Mouse (Mus musculus): ENCODE measurements at regions not wholly inside any gene's neighbourhood (a gene's known extent, or its start where the extent isn't known, plus 50 kb on each side); places are given as distances from the start of the nearest gene placed in this dataset.

GRCm38 (mm10) chr12:12685217-12685522 lies 256.5 kb downstream of the Mycn start:
- Histone ChIP-seq H3K27ac (ENCODE audit: insufficient read depth, low read depth, low read length) (no peak overlapping the region), H3K4me3 (ENCODE audit: insufficient read depth, low read length) (no peak overlapping the region), H3K4me1 (ENCODE audit: control insufficient read depth, insufficient read depth, low read length) (no peaks in the 10 kb centered on the region)
- TF ChIP-seq POLR2A (IDR thresholded peaks at IDR 0.05; ENCODE audit: borderline replicate concordance, low read depth, low read length) (no peak), CTCF (IDR thresholded peaks at IDR 0.05; ENCODE audit: low read depth, low read length) (no peak)

DNA sequence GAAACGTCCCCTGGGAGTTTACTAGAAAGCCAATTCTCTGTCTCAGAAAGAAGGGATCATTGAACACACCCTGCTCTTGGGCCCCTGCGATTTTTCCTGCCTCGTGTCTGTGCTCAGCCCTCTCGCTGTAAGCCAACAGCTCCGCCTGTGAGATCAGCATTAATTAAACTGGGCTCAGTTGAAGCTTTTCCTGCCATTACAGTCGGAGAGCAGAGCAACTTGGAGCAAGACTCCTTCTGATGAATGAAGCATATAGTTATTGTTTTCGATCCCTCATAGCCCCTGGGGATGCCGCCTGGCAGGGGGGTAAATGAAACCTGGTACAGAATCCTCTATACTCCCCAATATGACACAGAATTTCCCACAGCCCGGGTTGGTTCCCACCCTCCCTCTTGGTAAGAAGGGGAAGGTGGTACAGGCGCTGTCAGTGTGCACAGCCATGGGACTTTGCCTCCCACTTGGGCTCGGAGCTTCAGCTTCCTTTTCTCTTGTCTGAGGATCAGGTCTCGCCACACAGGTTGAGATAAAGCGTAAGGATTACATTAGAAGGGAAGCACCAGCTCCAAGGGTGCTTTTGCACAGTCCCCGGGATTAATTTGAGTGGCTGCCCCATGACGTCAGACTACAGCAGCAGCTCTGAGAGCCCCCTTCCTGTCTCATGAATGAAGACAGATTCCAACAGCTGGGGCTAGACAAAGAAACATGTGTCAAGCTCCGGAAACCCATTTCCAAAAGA lies 257.1 kb downstream of the Mycn start:
- no peaks in the 10 kb centered on the region for H3K4me1 ChIP-seq (ENCODE audit: control insufficient read depth, insufficient read depth, low read length)
- TF ChIP-seq POLR2A (IDR thresholded peaks at IDR 0.05; ENCODE audit: borderline replicate concordance, low read depth, low read length) (no peak), CTCF (IDR thresholded peaks at IDR 0.05; ENCODE audit: low read depth, low read length) (no peak)
- no peak overlapping the region for H3K27ac ChIP-seq (ENCODE audit: insufficient read depth, low read depth, low read length)
- no peak overlapping the region for H3K4me3 ChIP-seq (ENCODE audit: insufficient read depth, low read length)

DNA sequence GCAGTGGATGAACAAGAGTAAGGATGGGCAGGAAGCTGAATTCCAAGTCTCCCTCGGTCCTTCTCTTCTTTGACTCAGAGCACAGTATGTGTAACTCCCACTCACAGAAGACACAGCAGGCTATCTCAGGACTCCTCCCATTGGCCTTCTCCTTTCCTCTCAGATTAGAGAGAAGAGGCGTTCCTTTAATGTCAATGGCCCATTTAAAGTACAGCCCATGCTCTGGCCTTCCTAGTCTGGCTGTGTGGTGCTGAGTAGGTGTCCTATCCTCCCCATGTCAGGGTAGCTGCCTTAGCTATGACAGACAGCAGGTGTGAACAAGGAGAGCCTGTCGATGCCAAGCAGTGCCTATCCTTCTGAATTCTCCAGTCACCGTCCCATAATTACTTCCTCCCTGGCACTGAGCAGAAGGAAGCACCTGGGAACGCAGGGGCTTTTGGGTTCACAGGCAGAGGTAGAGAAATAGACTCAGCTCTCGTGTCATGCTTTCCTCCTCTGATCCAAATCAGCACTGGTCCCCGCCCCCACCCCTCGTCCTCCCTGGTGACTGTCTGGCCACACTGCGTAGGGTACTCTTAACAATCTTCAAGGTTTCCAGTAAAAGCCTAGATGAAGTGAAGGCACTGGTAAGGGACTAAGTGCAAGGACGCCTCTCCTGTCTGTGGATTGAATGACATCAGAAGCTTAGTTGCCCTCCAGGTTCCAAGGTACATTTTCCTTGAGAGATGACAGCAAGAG lies 257.8 kb downstream of the Mycn start:
- TF ChIP-seq POLR2A (IDR thresholded peaks at IDR 0.05; ENCODE audit: borderline replicate concordance, low read depth, low read length) (no peak), CTCF (IDR thresholded peaks at IDR 0.05; ENCODE audit: low read depth, low read length) (no peak)
- H3K4me3 ChIP-seq (ENCODE audit: insufficient read depth, low read length): no peak overlapping the region
- no peaks in the 10 kb centered on the region for H3K4me1 ChIP-seq (ENCODE audit: control insufficient read depth, insufficient read depth, low read length)
- H3K27ac ChIP-seq (ENCODE audit: insufficient read depth, low read depth, low read length): no peak overlapping the region

GRCm38 (mm10) chr12:12681101-12681500 lies 260.6 kb downstream of the Mycn start:
- TF ChIP-seq CTCF (IDR thresholded peaks at IDR 0.05; ENCODE audit: low read depth, low read length) (no peak), POLR2A (IDR thresholded peaks at IDR 0.05; ENCODE audit: borderline replicate concordance, low read depth, low read length) (no peak)
- H3K4me1 ChIP-seq (ENCODE audit: control insufficient read depth, insufficient read depth, low read length): no peaks in the 10 kb centered on the region
- H3K4me3 ChIP-seq (ENCODE audit: insufficient read depth, low read length): no peak overlapping the region
- no peak overlapping the region for H3K27ac ChIP-seq (ENCODE audit: insufficient read depth, low read depth, low read length)

DNA sequence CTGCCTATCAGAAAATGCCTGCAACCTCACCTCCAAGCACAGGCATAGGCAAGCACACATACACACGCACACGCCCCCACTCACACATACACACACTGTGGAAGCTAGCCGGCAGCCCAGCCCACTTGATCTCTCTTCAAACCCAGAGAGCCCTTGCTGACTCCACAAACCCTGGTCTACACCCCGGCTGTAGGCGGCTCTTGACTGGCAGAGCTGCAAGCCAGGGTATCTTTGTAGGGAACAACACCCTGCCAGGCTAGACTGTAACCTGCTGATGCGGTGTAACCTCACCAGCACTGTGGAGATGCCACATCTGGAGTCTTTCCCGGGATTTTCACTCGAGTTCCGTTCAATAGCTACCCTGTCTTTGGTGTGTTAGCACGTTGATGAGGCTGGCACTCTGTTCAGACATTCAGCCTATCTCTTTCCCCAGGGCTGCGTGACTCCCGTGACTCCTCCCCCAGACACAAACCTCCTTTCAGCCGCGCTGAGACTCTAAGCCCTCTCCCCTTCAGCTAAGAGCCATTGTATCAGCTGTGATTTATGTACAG lies 261.3 kb downstream of the Mycn start:
- TF ChIP-seq CTCF (IDR thresholded peaks at IDR 0.05; ENCODE audit: low read depth, low read length) (no peak), POLR2A (IDR thresholded peaks at IDR 0.05; ENCODE audit: borderline replicate concordance, low read depth, low read length) (no peak)
- Histone ChIP-seq H3K27ac (ENCODE audit: insufficient read depth, low read depth, low read length) (no peak overlapping the region), H3K4me3 (ENCODE audit: insufficient read depth, low read length) (no peak overlapping the region), H3K4me1 (ENCODE audit: control insufficient read depth, insufficient read depth, low read length) (no peaks in the 10 kb centered on the region)

DNA sequence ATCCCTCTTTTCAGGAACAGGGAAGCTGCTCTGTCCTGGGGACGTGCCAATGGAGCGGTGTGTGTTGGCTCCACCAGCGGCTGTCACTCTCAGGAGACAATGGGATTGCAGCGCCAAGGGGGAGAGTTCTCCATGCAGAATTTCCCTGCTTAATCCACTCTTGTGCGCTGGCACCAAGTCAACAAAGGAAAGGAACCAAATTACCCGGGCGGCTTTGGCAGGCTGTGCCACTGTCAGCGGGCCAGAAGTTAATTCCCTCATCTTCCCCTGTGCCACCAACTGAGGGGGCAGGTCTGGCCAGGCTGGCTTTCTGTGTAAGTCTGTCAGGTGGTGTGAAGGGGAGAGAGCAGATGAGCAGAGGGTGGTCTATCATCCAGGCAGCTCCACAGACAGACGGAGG lies 265.0 kb downstream of the Mycn start:
- H3K27ac ChIP-seq (ENCODE audit: insufficient read depth, low read depth, low read length): no peak overlapping the region
- H3K4me3 ChIP-seq (ENCODE audit: insufficient read depth, low read length): no peak overlapping the region
- H3K4me1 ChIP-seq (ENCODE audit: control insufficient read depth, insufficient read depth, low read length): no peaks in the 10 kb centered on the region
- TF ChIP-seq CTCF (IDR thresholded peaks at IDR 0.05; ENCODE audit: low read depth, low read length) (no peak), POLR2A (IDR thresholded peaks at IDR 0.05; ENCODE audit: borderline replicate concordance, low read depth, low read length) (no peak)

DNA sequence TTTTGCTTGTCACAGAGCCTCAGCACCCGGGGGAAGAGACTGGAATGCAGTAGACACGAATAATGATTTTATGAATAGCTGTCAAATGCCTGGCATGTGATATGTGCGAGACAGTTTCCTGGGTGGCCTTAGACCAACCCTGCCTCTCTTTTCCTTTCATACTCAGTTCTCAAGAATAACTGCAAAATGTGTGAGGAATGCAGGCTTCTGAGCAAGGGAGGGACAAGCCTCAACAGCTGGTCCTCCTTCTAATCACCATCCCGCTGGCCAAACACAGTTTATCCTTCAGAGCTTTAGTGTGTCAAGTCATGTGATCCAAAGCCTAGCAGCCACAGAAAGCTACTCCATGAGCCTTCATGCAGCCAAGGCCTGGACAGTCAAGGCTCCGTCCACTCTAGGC lies 271.8 kb downstream of the Mycn start:
- Histone ChIP-seq H3K4me3 (ENCODE audit: insufficient read depth, low read length) (no peak overlapping the region), H3K27ac (ENCODE audit: insufficient read depth, low read depth, low read length) (no peak overlapping the region), H3K4me1 (ENCODE audit: control insufficient read depth, insufficient read depth, low read length) (no peaks in the 10 kb centered on the region)
- no peak for TF ChIP-seq CTCF (IDR thresholded peaks at IDR 0.05; ENCODE audit: low read depth, low read length)
- TF ChIP-seq POLR2A (IDR thresholded peaks at IDR 0.05; ENCODE audit: borderline replicate concordance, low read depth, low read length): no peak

DNA sequence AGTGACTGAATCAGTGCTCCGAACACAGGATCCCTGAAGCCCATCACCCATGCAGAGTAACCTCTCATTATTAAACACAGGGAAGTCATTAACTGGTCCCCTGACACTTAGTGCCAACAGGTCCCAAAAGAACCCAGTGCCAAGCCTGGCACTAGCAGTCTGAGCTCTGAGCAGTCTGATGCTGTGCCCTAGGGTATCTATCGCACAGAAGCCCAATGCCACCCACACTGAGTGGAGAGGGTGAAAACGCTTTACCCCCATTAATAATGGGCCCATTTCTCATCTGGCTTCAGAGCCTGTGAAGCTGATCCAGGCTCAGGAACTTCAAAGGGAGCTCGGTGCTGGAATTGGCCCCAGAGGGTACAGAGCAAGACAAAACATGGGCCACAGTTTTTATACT lies 272.8 kb downstream of the Mycn start:
- TF ChIP-seq CTCF (IDR thresholded peaks at IDR 0.05; ENCODE audit: low read depth, low read length) (no peak), POLR2A (IDR thresholded peaks at IDR 0.05; ENCODE audit: borderline replicate concordance, low read depth, low read length) (no peak)
- no peak overlapping the region for H3K4me3 ChIP-seq (ENCODE audit: insufficient read depth, low read length)
- no peaks in the 10 kb centered on the region for H3K4me1 ChIP-seq (ENCODE audit: control insufficient read depth, insufficient read depth, low read length)
- no peak overlapping the region for H3K27ac ChIP-seq (ENCODE audit: insufficient read depth, low read depth, low read length)

DNA sequence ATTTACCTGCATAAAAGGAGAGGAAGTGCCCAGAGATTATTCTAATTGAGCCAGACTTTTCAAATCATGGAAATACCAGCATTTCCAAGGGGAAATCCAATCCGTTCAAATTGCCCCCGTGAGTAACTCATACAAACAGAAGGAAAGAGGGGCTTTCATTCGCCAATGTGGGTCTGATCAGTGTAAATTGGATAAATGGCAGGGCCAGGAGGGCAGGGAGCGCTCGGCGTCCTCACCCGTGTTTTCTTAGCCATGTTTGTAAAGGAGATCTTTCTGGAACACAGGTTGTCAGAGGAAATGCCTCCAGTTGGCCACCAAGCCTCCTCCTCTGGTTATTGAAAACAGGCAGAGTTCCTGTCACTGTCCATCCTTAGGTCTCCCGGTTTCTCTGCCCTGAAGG lies 286.1 kb downstream of the Mycn start:
- Histone ChIP-seq H3K27ac (ENCODE audit: insufficient read depth, low read depth, low read length) (no peak overlapping the region), H3K4me3 (ENCODE audit: insufficient read depth, low read length) (no peak overlapping the region), H3K4me1 (ENCODE audit: control insufficient read depth, insufficient read depth, low read length) (no peaks in the 10 kb centered on the region)
- TF ChIP-seq CTCF (IDR thresholded peaks at IDR 0.05; ENCODE audit: low read depth, low read length): no peak
- no peak for TF ChIP-seq POLR2A (IDR thresholded peaks at IDR 0.05; ENCODE audit: borderline replicate concordance, low read depth, low read length)

DNA sequence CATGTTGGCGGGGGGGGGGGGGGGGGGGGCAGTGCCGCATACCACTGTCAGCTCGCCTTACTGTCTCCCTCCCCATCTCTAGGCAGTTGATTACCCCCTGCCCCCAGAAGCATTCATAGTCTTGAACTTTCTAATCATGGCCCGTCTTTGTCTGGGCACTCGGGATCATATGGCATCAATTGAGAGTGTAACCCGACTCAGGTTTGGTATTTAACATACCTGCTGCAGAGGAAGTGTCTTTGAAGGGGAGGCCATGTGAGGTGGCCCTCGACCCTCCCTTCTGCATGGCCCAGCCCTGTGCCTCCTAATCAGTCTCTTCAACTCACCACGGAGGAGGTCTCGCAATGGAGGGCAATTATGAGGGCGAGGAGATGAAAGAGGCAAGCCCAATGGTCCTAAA lies 286.5 kb downstream of the Mycn start:
- H3K4me3 ChIP-seq (ENCODE audit: insufficient read depth, low read length): no peak overlapping the region
- no peaks in the 10 kb centered on the region for H3K4me1 ChIP-seq (ENCODE audit: control insufficient read depth, insufficient read depth, low read length)
- TF ChIP-seq CTCF (IDR thresholded peaks at IDR 0.05; ENCODE audit: low read depth, low read length) (no peak), POLR2A (IDR thresholded peaks at IDR 0.05; ENCODE audit: borderline replicate concordance, low read depth, low read length) (no peak)
- no peak overlapping the region for H3K27ac ChIP-seq (ENCODE audit: insufficient read depth, low read depth, low read length)
